ENCODE assay signal across 26 mouse cellular contexts in the genomic region with DNA sequence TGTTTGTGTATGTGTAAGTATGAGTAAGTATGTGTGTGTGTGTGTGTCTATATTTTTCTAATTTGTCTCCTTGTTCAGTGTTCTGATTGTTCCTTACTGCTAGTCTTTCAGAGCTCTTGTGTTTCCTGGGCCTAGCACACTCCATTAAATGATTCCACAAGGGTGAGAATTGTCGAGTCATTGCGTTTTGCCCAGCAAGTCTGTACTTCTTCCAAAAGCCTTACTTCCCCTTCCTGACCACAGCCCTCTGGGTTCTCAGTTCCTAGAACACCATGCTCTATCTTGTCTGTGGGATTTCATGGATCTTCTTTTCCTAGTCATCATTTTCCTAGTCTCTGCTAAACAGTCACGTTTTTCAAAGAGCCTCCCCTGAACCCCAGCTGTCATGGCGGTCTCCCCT.
DNase-seq lines count a peak whose midpoint lies in the region; ATAC-seq and TF ChIP-seq lines count a peak whose summit lies in the region.
"Had no signal": no experiment of that assay in that cellular context is flagged by ENCODE, and none has a peak within 500 bp of the region (broad histone marks: within the 10 kb centered on the region; RNA-seq: fewer than 3 reads in every experiment).

No protein-coding gene starts in this region.

- no peaks in the 10 kb centered on the region for H3K9me3 ChIP-seq in MEL (replicated peaks; ENCODE audit: insufficient read depth, low read length)
- no peaks in the 10 kb centered on the region for H3K9me3 ChIP-seq in embryonic facial prominence, embryonic 10.5 days
- H3K9me3 ChIP-seq: heart, embryonic 13.5 days; hindbrain, embryonic 15.5 days; intestine, embryonic 15.5 days; limb, embryonic 15.5 days; liver, embryonic 15.5 days; midbrain, embryonic 12.5 days had no signal

- peaks cover 0 to 6% of the 10 kb centered on the region in 2 experiments; a peak in 1 of 4 replicates for H3K4me1 ChIP-seq in MEL (ENCODE audit: control insufficient read depth in 1 of 2, insufficient read depth in 2 of 2, low read length in 2 of 2)
- no peaks in the 10 kb centered on the region for H3K4me1 ChIP-seq in embryonic facial prominence, embryonic 10.5 days
- H3K4me1 ChIP-seq: hindbrain, embryonic 15.5 days; intestine, embryonic 15.5 days; midbrain, embryonic 12.5 days had no signal

- DNase-seq in 416B (ENCODE audit: low read depth) (peak; percentile 62), MEL (ENCODE audit: low read depth, low spot score) (peak; percentile 62)
- peak; percentile 25 to 38 for DNase-seq in monocyte, adult 2 months (ENCODE audit: low read depth in 1 of 2, low spot score in 2 of 2)
- no peak for DNase-seq in embryonic facial prominence, embryonic 10.5 days (ENCODE audit: low spot score)
- no peak for DNase-seq in cerebellum, adult 8-10 months
- DNase-seq in embryo, embryonic 10.5 days (ENCODE audit: low spot score) = no peak
- DNase-seq: adrenal gland, postnatal 14 days; cerebellum, adult 11-12 months; cerebellum, postnatal 14 days; embryo, embryonic 11 days; gastrocnemius, adult 2 months; heart, postnatal 14 days; kidney, adult 9 months; kidney, postnatal 14 days; lung, postnatal 10 days; right cerebral cortex, postnatal 14 days; thymus, adult 2 months had no signal

- peak; percentile 86 for ATAC-seq in common myeloid progenitor, adult 5-6 weeks (replicated peaks; ENCODE audit: low read depth, poor library complexity, severe bottlenecking)
- ATAC-seq: forebrain, embryonic 14.5 days; intestine, embryonic 15.5 days had no signal

- no peak overlapping the region for H3K4me3 ChIP-seq in MEL (ENCODE audit: control insufficient read depth in 1 of 2, insufficient read depth in 1 of 2, low read depth in 2 of 2, low read length in 2 of 2)
- H3K4me3 ChIP-seq in embryonic facial prominence, embryonic 10.5 days = no peak overlapping the region
- H3K4me3 ChIP-seq: gastrocnemius, adult 2 months; heart, embryonic 13.5 days; hindbrain, embryonic 15.5 days; intestine, embryonic 15.5 days; limb, embryonic 15.5 days; liver, embryonic 15.5 days; midbrain, embryonic 12.5 days had no signal

- H3K36me3 ChIP-seq in MEL (ENCODE audit: control insufficient read depth in 1 of 2, insufficient read depth in 2 of 2, low read length in 2 of 2) = peaks cover 0 to 3% of the 10 kb centered on the region in 2 experiments; a peak in 1 of 4 replicates
- H3K36me3 ChIP-seq in embryonic facial prominence, embryonic 10.5 days (replicated peaks) = no peaks in the 10 kb centered on the region
- H3K36me3 ChIP-seq: heart, embryonic 13.5 days; hindbrain, embryonic 15.5 days; intestine, embryonic 15.5 days; limb, embryonic 15.5 days; liver, embryonic 15.5 days; midbrain, embryonic 12.5 days had no signal

- TF ChIP-seq CTCF in MEL (IDR thresholded peaks at IDR 0.05 in 2 of 3, conservative IDR thresholded peaks at IDR 0.05 in 1 of 3; ENCODE audit: control insufficient read depth in 1 of 3, insufficient read depth in 1 of 3, low read depth in 2 of 3, low read length in 3 of 3, poor library complexity in 1 of 3, severe bottlenecking in 1 of 3) = no peak

- WGBS in embryonic facial prominence, embryonic 10.5 days = 83% methylated on average over 4 of the region's 4 CpGs

- H3K79me2 ChIP-seq in MEL (ENCODE audit: control insufficient read depth, insufficient read depth, low read length, poor library complexity) = no peaks in the 10 kb centered on the region

- TF ChIP-seq EP300 in MEL (IDR thresholded peaks at IDR 0.05; ENCODE audit: low read depth in 1 of 2, low read length in 2 of 2) = no peak

- TF ChIP-seq RAD21 in MEL (IDR thresholded peaks at IDR 0.05; ENCODE audit: low read depth, low read length) = no peak

- H3K27ac ChIP-seq in MEL (ENCODE audit: control insufficient read depth, low read depth, low read length) = no peak overlapping the region
- no peak overlapping the region for H3K27ac ChIP-seq in embryonic facial prominence, embryonic 10.5 days (replicated peaks)
- H3K27ac ChIP-seq: gastrocnemius, adult 2 months; heart, embryonic 13.5 days; hindbrain, embryonic 15.5 days; intestine, embryonic 15.5 days; limb, embryonic 15.5 days; liver, embryonic 15.5 days; midbrain, embryonic 12.5 days; stomach, postnatal 0 days had no signal

- no peaks in the 10 kb centered on the region for H3K27me3 ChIP-seq in MEL (ENCODE audit: control insufficient read depth in 1 of 2, insufficient read depth in 2 of 2, low read length in 2 of 2)
- no peaks in the 10 kb centered on the region for H3K27me3 ChIP-seq in embryonic facial prominence, embryonic 10.5 days (replicated peaks; ENCODE audit: low read depth, poor library complexity, severe bottlenecking)
- H3K27me3 ChIP-seq: heart, embryonic 13.5 days; hindbrain, embryonic 15.5 days; intestine, embryonic 15.5 days; limb, embryonic 15.5 days; liver, embryonic 15.5 days; midbrain, embryonic 12.5 days had no signal

- TF ChIP-seq POLR2A in MEL (IDR thresholded peaks at IDR 0.05; ENCODE audit: control insufficient read depth in 1 of 2, insufficient read depth in 1 of 2, low read depth in 1 of 2, low read length in 2 of 2, poor library complexity in 1 of 2) = no peak

- no peak overlapping the region for H3K9ac ChIP-seq in MEL (ENCODE audit: control insufficient read depth, low read depth, low read length, poor library complexity, severe bottlenecking)
- H3K9ac ChIP-seq: heart, embryonic 13.5 days; hindbrain, embryonic 15.5 days; intestine, embryonic 15.5 days; limb, embryonic 15.5 days; liver, embryonic 15.5 days; midbrain, embryonic 12.5 days had no signal

TF ChIP-seq in MEL, 35 proteins besides CTCF, POLR2A, EP300 and RAD21:
- TF ChIP-seq ZC3H11A (IDR thresholded peaks at IDR 0.05; ENCODE audit: low read depth, low read length) (no peak), BHLHE40 (IDR thresholded peaks at IDR 0.05; ENCODE audit: borderline replicate concordance, low read depth, low read length) (no peak), POLR2AphosphoS5 (IDR thresholded peaks at IDR 0.05; ENCODE audit: borderline replicate concordance, low read depth, low read length) (no peak), NELFE (IDR thresholded peaks at IDR 0.05; ENCODE audit: low read depth, low read length) (no peak), MXI1 (IDR thresholded peaks at IDR 0.05; ENCODE audit: low read depth, low read length) (no peak), SIN3A (IDR thresholded peaks at IDR 0.05; ENCODE audit: low read length) (no peak), MAZ (IDR thresholded peaks at IDR 0.05; ENCODE audit: low read depth, low read length) (no peak), JUND (IDR thresholded peaks at IDR 0.05; ENCODE audit: low read depth, low read length) (no peak), ETS1 (IDR thresholded peaks at IDR 0.05; ENCODE audit: low read depth, low read length) (no peak), MEF2A (IDR thresholded peaks at IDR 0.05; ENCODE audit: extremely low read depth, insufficient replicate concordance, low read depth, low read length, poor library complexity, severe bottlenecking) (no peak), GATA1 (IDR thresholded peaks at IDR 0.05; ENCODE audit: low read depth, low read length) (no peak), KAT2A (conservative IDR thresholded peaks at IDR 0.05; ENCODE audit: low read depth, low read length) (no peak), E2F4 (IDR thresholded peaks at IDR 0.05; ENCODE audit: borderline replicate concordance, low read depth, low read length) (no peak), NRF1 (IDR thresholded peaks at IDR 0.05; ENCODE audit: insufficient read depth, low read depth, low read length, poor library complexity, severe bottlenecking) (no peak), SMC3 (IDR thresholded peaks at IDR 0.05; ENCODE audit: low read depth, low read length) (no peak), TCF12 (IDR thresholded peaks at IDR 0.05; ENCODE audit: low read depth, low read length) (no peak), RCOR1 (IDR thresholded peaks at IDR 0.05; ENCODE audit: low read depth, low read length) (no peak), POLR2AphosphoS2 (IDR thresholded peaks at IDR 0.05; ENCODE audit: low read length) (no peak), TAL1 (IDR thresholded peaks at IDR 0.05; ENCODE audit: low read length) (no peak), MAX (IDR thresholded peaks at IDR 0.05; ENCODE audit: low read length) (no peak)

Comparison
In these comparisons a context has a peak if more than half of its experiments do, and no peak if none do; other contexts are left out.
1. DNase-seq: peak in 416B (single experiment), MEL (single experiment) and monocyte, adult 2 months (2 of 2); none in embryonic facial prominence, embryonic 10.5 days (single experiment), cerebellum, adult 8-10 months (single experiment) and embryo, embryonic 10.5 days (single experiment).